Mouse (Mus musculus): Measurements from ENCODE around the gene Bloc1s3.

DNA sequence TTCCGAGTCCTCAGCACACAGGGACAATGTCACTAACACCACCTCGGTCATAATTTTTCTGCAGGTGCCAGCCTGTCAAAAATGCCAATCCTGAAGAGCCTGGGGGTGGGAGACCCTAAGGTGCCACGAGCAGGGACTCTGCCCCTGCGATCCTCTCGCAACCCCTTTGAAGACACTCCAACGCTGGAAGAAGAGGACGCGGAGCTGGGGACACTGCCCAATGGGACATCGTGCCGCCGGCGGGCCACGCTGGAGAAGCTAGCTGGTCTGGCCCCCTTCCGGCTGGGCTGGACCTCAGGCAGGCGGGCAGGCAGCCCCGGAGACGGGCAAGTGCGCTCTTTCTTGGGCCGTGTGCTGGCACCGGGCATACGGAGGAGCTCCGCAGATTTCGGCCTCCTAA lies 38.8 kb downstream of the Bloc1s3 start:
- TF ChIP-seq TCF12 (IDR thresholded peaks at IDR 0.05; ENCODE audit: insufficient read depth, poor library complexity, severe bottlenecking) (no peak), POLR2A (IDR thresholded peaks at IDR 0.05; ENCODE audit: insufficient read length, low read depth) (no peak), MYOG (IDR thresholded peaks at IDR 0.05; ENCODE audit: control insufficient read depth in 1 of 3, insufficient read depth in 1 of 3, insufficient read length in 2 of 3, low read depth in 2 of 3) (no peak)
